Mouse (Mus musculus) midbrain, embryonic 10.5 days (tissue): ENCODE data around the gene Phf20. TPM values are rescaled to one million over a fixed set of nuclear protein-coding genes. Genes with fewer than 3 reads are reported as not detected.

ENCODE experiments used
- DNase-seq: peaks from one replicate; pipeline ENCODE4 v3.0.0-alpha.2; 2017; ENCODE audit warnings: low spot score
- H3K27ac ChIP-seq: fragments of 300-500 bp; sonication (generic); replicated peaks from 2 replicates; pipeline ENCODE4 v1.5.1; 2016; ENCODE audit warnings: mild to moderate bottlenecking
- H3K27me3 ChIP-seq: fragments of 300-500 bp; sonication (generic); 2 replicates; pipeline ENCODE4 v1.6.1; 2016; ENCODE audit warnings: low read depth, mild to moderate bottlenecking; ENCODE audit not compliant: poor library complexity, severe bottlenecking
- H3K36me3 ChIP-seq: fragments of 300-500 bp; sonication (generic); 2 replicates; pipeline ENCODE4 v1.6.1; 2016; ENCODE audit warnings: mild to moderate bottlenecking, moderate library complexity
- H3K4me1 ChIP-seq: fragments of 300-500 bp; sonication (generic); 2 replicates; pipeline ENCODE4 v1.6.1; 2016
- H3K4me3 ChIP-seq: fragments of 300-500 bp; sonication (generic); 2 replicates; pipeline ENCODE4 v1.5.1; 2016; ENCODE audit warnings: mild to moderate bottlenecking, moderate library complexity
- H3K9me3 ChIP-seq: fragments of 300-500 bp; sonication (generic); replicated peaks from 2 replicates; pipeline ENCODE4 v1.6.1; 2016; ENCODE audit warnings: mild to moderate bottlenecking
- WGBS: fragments of 180-500 bp; shearing (Covaris S2); methylation state at CpG from one replicate; pipeline ENCODE4 v1.1.7; 2016; 5-methylcytosine and 5-hydroxymethylcytosine counted together
- polyA plus RNA-seq: library from polyadenylated mRNA; unstranded; fragments of >200 nt; fragmentation: Nextera tagmentation; extraction: Ambion mirVana; gene quantifications from 2 replicates; pipeline ENCODE4 v1.2.1, GENCODE M21; 2016

The Phf20 gene
- polyA plus RNA-seq, 1 experiment from 2014 or later = 75.5 TPM

- Histone ChIP-seq H3K4me3 (no peak overlapping the region), H3K27ac (no peak overlapping the region), H3K9me3 (no peaks in the 10 kb centered on the region), H3K4me1 (no peaks in the 10 kb centered on the region), H3K36me3 (peaks cover 91% of the 10 kb centered on the region), H3K27me3 (no peaks in the 10 kb centered on the region)
- WGBS = 92% methylated on average over 2 of the region's 2 CpGs
- DNase-seq = no peak
These were observed 99.4 kb downstream of the Phf20 start for GRCm38 (mm10) chr2:156295601-156296063.

GRCm38 (mm10) chr2:156296190-156296589 is 99.9 kb downstream of the Phf20 start:
- H3K27ac ChIP-seq = no peak overlapping the region
- no peaks in the 10 kb centered on the region for H3K27me3 ChIP-seq
- no peak for DNase-seq
- 97% methylated on average over 3 of the region's 3 CpGs for WGBS
- H3K36me3 ChIP-seq = peaks cover 91% of the 10 kb centered on the region
- H3K4me3 ChIP-seq = no peak overlapping the region
- no peaks in the 10 kb centered on the region for H3K9me3 ChIP-seq
- H3K4me1 ChIP-seq = no peaks in the 10 kb centered on the region

GRCm38 (mm10) chr2:156297653-156298052 is 101.4 kb downstream of the Phf20 start:
- H3K27ac ChIP-seq = no peak overlapping the region
- no peak for DNase-seq
- H3K4me1 ChIP-seq = no peaks in the 10 kb centered on the region
- 92% methylated on average over 3 of the region's 3 CpGs for WGBS
- H3K36me3 ChIP-seq = peaks cover 94% of the 10 kb centered on the region
- H3K9me3 ChIP-seq = no peaks in the 10 kb centered on the region
- H3K27me3 ChIP-seq = no peaks in the 10 kb centered on the region
- H3K4me3 ChIP-seq = no peak overlapping the region

GRCm38 (mm10) chr2:156298458-156298857 is 102.2 kb downstream of the Phf20 start:
- DNase-seq = no peak
- WGBS = 94% methylated on average over 7 of the region's 7 CpGs

GRCm38 (mm10) chr2:156302063-156302462 is 105.8 kb downstream of the Phf20 start:
- no peak for DNase-seq
- no peaks in the 10 kb centered on the region for H3K9me3 ChIP-seq
- 91% methylated on average over 4 of the region's 4 CpGs for WGBS
- no peaks in the 10 kb centered on the region for H3K4me1 ChIP-seq
- H3K27ac ChIP-seq = no peak overlapping the region
- H3K36me3 ChIP-seq = peaks cover 92% of the 10 kb centered on the region
- H3K27me3 ChIP-seq = no peaks in the 10 kb centered on the region
- no peak overlapping the region for H3K4me3 ChIP-seq

More at GRCm38 (mm10) chr2:156298458-156298857, 102.2 kb downstream of the Phf20 start:
- no peaks in the 10 kb centered on the region for H3K4me1 ChIP-seq
- H3K27ac ChIP-seq = no peak overlapping the region
- H3K27me3 ChIP-seq = no peaks in the 10 kb centered on the region
- no peaks in the 10 kb centered on the region for H3K9me3 ChIP-seq
- peaks cover 92% of the 10 kb centered on the region for H3K36me3 ChIP-seq
- no peak overlapping the region for H3K4me3 ChIP-seq

GRCm38 (mm10) chr2:156304351-156304750 is 108.1 kb downstream of the Phf20 start:
- DNase-seq = no peak
- Histone ChIP-seq H3K4me1 (no peaks in the 10 kb centered on the region), H3K36me3 (peaks cover 92% of the 10 kb centered on the region), H3K27me3 (no peaks in the 10 kb centered on the region), H3K27ac (no peak overlapping the region), H3K4me3 (no peak overlapping the region), H3K9me3 (no peaks in the 10 kb centered on the region)
- WGBS = 90% methylated on average over 4 of the region's 4 CpGs

GRCm38 (mm10) chr2:156305818-156306217 is 109.6 kb downstream of the Phf20 start:
- WGBS = 87% methylated on average over 2 of the region's 2 CpGs

GRCm38 (mm10) chr2:156307261-156307660 is 111.0 kb downstream of the Phf20 start:
- Histone ChIP-seq H3K4me1 (peaks cover 9% of the 10 kb centered on the region), H3K4me3 (no peak overlapping the region), H3K27ac (no peak overlapping the region), H3K9me3 (no peaks in the 10 kb centered on the region), H3K27me3 (no peaks in the 10 kb centered on the region), H3K36me3 (peaks cover 75% of the 10 kb centered on the region)
- WGBS = 67% methylated on average over 5 of the region's 5 CpGs
- no peak for DNase-seq

More at GRCm38 (mm10) chr2:156305818-156306217, 109.6 kb downstream of the Phf20 start:
- Histone ChIP-seq H3K27ac (no peak overlapping the region), H3K4me1 (no peaks in the 10 kb centered on the region), H3K36me3 (peaks cover 89% of the 10 kb centered on the region), H3K4me3 (no peak overlapping the region), H3K27me3 (no peaks in the 10 kb centered on the region), H3K9me3 (no peaks in the 10 kb centered on the region)
- DNase-seq = no peak

GRCm38 (mm10) chr2:156309948-156310347 is 113.7 kb downstream of the Phf20 start:
- DNase-seq = no peak
- Histone ChIP-seq H3K27ac (no peak overlapping the region), H3K4me1 (peaks cover 17% of the 10 kb centered on the region), H3K27me3 (no peaks in the 10 kb centered on the region), H3K36me3 (peaks cover 60% of the 10 kb centered on the region), H3K4me3 (no peak overlapping the region), H3K9me3 (no peaks in the 10 kb centered on the region)
- WGBS = 92% methylated on average over 5 of the region's 5 CpGs

- H3K36me3 ChIP-seq = peaks cover 55% of the 10 kb centered on the region
- no peak overlapping the region for H3K27ac ChIP-seq
- no peak overlapping the region for H3K4me3 ChIP-seq
- WGBS = 94% methylated on average over 5 of the region's 5 CpGs
- H3K4me1 ChIP-seq = peaks cover 17% of the 10 kb centered on the region
- H3K27me3 ChIP-seq = no peaks in the 10 kb centered on the region
- no peak for DNase-seq
- H3K9me3 ChIP-seq = no peaks in the 10 kb centered on the region
These were observed 114.2 kb downstream of the Phf20 start for GRCm38 (mm10) chr2:156310455-156310854.

- peaks cover 50% of the 10 kb centered on the region for H3K36me3 ChIP-seq
- no peaks in the 10 kb centered on the region for H3K9me3 ChIP-seq
- DNase-seq = no peak
- H3K4me1 ChIP-seq = peaks cover 17% of the 10 kb centered on the region
- H3K27ac ChIP-seq = no peak overlapping the region
- 90% methylated on average over 5 of the region's 5 CpGs for WGBS
- no peaks in the 10 kb centered on the region for H3K27me3 ChIP-seq
- peak overlapping the region; percentile 95 for H3K4me3 ChIP-seq
These were observed 114.7 kb downstream of the Phf20 start for GRCm38 (mm10) chr2:156310945-156311344.

- DNase-seq = no peak
- H3K4me3 ChIP-seq = peak overlapping the region; percentile 95
- WGBS = 27% methylated on average over 8 of the region's 8 CpGs
- peaks cover 45% of the 10 kb centered on the region for H3K36me3 ChIP-seq
- no peaks in the 10 kb centered on the region for H3K27me3 ChIP-seq
- peak overlapping the region; percentile 98 for H3K27ac ChIP-seq
- H3K4me1 ChIP-seq = peaks cover 17% of the 10 kb centered on the region
- no peaks in the 10 kb centered on the region for H3K9me3 ChIP-seq
These were observed 115.2 kb downstream of the Phf20 start for GRCm38 (mm10) chr2:156311441-156311840.

GRCm38 (mm10) chr2:156311841-156312291 is 115.6 kb downstream of the Phf20 start:
- under 1% methylated on average over 42 of the region's 53 CpGs for WGBS
- Histone ChIP-seq H3K27me3 (no peaks in the 10 kb centered on the region), H3K9me3 (no peaks in the 10 kb centered on the region), H3K27ac (peak overlapping the region; percentile 98), H3K4me3 (peak overlapping the region; percentile 95), H3K36me3 (peaks cover 41% of the 10 kb centered on the region), H3K4me1 (peaks cover 17% of the 10 kb centered on the region)
- no peak for DNase-seq
